Mouse (Mus musculus): Measurements from ENCODE around the gene Ncam2.
A peak's percentile ranks its signal among the peaks of the same experiment; 100 is the strongest.
"Not testable (repeated sequence)": the region's sequence is repeated elsewhere in the genome, so short reads cannot be mapped to it uniquely, and the experiment has no call there.

The Ncam2 gene

GRCm38 (mm10) chr16:81303806-81304205 lies 103.3 kb downstream of the Ncam2 start:
- DNase-seq (ENCODE audit: low spot score in 2 of 2) = no peak

DNA sequence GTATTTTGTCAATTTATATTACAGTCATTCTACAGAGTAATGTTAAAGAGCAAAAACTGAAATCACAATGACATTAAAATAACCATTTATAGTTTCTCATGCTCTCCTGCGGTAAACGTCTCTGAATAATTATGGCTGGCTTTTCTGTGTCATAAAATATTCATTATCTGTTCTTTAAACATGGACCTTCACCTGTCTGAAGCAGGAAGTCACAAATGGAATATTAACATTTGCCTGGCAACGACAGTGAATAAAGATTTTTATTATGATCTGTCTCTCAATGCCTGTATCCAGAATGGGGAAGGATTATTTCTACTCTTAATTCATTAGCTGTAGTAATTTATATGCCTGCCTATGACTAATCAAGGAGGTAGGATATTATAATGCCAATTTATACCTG lies 108.7 kb downstream of the Ncam2 start:
- DNase-seq (ENCODE audit: low spot score in 2 of 2) = no peak

DNA sequence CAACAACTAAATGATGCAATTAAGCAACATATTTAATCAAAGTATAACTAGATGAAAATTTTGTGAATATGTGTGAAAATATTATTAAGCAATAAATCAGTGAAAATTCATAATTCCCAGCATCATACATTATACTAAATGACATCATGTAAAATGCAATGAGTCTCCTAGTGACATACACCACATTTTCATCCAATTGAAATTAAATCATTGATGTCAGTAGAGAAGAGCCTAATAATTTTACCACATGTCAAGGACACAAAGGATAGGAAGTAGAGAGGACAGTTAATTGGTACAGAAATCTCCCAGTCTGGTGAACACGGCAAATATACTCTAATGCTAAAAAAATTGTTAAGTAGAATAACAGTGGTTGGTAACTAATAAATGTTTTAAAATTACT lies 118.5 kb downstream of the Ncam2 start:
- DNase-seq (ENCODE audit: low spot score in 2 of 2) = no peak

DNA sequence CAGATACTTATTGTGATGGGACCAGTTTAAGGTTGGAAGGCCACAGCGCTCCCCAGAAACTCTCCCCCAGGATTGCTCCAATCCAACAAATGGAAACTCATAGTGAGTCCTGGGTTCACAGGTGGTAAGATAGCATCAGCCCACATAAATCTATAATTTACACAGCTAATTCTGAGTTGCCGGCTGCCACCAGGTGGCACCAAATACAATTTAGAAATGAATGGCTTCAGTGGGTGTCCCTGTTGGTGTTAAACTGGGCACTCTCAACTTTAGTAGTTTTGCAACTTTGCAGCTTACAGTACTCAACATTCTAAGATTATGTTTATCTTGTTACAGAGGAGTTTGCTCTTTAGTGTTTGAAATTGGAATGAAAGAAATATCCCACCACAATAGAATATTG lies 130.0 kb downstream of the Ncam2 start:
- DNase-seq (ENCODE audit: low spot score in 2 of 2) = peak in 1 of 2 experiments; percentile 5

- no peak for DNase-seq (ENCODE audit: low spot score in 2 of 2)
Observed at GRCm38 (mm10) chr16:81365901-81366300, 165.4 kb downstream of the Ncam2 start.

- DNase-seq (ENCODE audit: low spot score in 2 of 2) = no peak
Observed at GRCm38 (mm10) chr16:81374234-81374633, 173.7 kb downstream of the Ncam2 start.

DNA sequence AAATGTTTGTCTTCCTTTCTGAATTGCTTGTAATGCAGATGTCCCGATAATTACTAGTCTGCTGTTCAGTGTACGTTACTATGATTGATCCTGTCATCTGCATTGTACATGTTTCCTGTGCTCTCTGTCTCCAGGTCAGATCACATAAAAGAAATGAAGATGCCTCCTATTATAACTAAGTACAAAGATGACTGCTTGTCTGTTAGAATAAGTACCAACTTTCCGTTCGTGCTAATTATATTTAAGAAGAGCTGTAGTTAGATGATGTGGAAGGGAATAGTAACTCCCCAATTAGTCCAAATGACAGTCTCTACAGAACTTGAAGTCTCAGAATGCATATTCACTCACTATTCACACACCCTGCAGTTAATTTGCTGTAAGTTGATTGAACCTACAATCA lies 179.9 kb downstream of the Ncam2 start:
- DNase-seq (ENCODE audit: low spot score in 2 of 2) = no peak

GRCm38 (mm10) chr16:81388646-81389045 lies 188.1 kb downstream of the Ncam2 start:
- DNase-seq (ENCODE audit: low spot score in 2 of 2) = no peak

- no peak for DNase-seq (ENCODE audit: low spot score in 2 of 2)
Observed at GRCm38 (mm10) chr16:81434559-81434958, 234.1 kb downstream of the Ncam2 start.

- no peak for DNase-seq (ENCODE audit: low spot score in 2 of 2)
Observed at GRCm38 (mm10) chr16:81437091-81437867, 236.8 kb downstream of the Ncam2 start.

GRCm38 (mm10) chr16:81437868-81438249 lies 237.4 kb downstream of the Ncam2 start:
- no peak for DNase-seq (ENCODE audit: low spot score in 2 of 2)

- DNase-seq (ENCODE audit: low spot score in 2 of 2) = no peak
Observed at GRCm38 (mm10) chr16:81450851-81451250, 250.4 kb downstream of the Ncam2 start.

DNA sequence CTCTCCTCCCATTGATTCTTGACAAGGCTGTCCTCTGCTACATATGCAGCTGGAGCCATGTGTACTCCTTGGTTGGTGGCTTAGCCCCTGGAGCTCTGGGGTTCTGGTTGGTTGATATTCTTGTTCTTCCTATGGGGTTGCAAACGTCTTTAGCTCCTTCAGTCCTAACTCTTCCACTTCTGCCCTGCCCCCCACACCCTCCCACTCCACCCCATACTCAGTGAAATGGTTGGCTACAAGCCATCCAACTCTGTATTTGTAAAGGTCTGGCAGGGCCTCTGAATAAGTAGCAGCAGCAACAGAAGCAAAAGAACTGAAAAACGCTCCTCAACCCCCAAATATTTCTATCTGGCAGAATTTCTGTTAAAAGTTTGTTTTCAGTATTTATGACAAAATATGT lies 252.5 kb downstream of the Ncam2 start:
- no peak for DNase-seq (ENCODE audit: low spot score in 2 of 2)

DNA sequence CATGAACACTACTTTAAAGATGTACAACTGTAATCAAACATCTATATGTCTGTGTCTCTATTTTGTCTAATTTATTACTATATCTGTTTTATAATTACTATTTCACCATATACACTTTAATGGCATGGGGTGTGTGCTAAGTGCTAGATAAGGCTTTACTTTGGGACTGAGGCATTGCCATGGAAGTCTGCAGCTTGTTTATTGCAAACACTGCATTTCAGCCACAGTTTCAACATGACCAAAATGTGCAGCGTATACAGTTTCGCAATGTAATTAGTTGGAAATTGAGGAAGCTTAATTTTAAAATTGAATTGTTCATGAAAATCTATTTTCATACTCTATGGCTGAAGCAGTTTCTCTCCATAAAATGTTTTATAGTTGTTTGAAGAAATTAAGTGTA lies 254.0 kb downstream of the Ncam2 start:
- DNase-seq (ENCODE audit: low spot score in 2 of 2) = no peak

DNA sequence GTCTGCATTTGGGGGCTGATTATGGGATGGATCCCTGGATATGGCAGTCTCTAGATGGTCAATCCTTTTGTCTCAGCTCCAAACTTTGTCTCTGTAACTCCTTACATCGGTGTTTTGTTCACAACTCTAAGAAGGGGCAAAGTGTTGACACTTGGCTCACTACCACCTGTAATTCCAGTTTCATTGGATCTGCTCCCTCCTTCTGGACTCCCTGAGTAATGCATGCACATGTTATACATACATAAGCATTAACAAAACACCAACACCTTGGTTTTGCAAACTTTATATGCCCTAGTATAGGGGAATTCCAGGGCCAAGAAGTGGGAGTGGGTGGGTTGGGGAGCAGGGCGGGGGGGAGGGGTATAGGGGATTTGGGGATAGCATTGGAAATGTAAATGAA lies 262.2 kb downstream of the Ncam2 start:
- not testable (repeated sequence) for DNase-seq (ENCODE audit: low spot score in 2 of 2)

DNA sequence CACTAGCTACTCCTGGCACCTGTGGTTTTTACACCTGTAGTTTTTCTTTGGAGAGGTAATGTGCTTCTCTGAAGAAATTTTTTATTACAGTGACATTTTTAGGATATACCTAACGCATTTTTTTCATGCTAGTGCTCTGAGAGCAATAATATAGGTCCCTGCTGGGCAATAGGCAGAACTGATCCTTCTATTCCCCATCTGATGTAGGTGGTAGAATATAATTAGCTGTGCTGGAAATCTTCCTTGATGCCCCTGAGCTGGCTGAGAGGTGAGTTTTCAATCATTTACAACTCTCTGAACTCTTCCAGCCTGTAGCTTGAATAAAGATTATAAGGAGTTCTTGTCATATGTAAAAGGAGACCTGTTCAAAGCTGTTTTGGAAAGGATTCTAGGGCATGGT lies 272.4 kb downstream of the Ncam2 start:
- DNase-seq (ENCODE audit: low spot score in 2 of 2) = no peak

DNA sequence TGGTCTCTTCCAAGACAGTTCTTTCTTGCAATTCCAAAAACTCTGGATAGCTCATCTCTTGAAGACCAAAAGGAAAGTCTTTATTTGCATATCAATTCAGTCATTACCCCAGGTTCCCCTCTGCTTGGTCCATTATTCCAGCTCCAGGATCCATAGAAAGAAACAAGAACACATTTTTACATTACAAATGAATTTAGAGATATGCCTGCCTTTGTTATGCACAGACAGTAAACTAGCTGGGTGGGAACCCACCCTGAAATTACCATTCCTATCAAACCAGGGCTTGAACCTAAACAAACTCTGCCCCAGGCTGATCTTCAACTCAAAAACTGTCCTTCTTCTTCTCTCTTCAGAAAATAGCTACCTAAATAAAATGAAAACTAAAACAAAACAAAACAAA lies 280.6 kb downstream of the Ncam2 start:
- DNase-seq (ENCODE audit: low spot score in 2 of 2) = no peak

DNA sequence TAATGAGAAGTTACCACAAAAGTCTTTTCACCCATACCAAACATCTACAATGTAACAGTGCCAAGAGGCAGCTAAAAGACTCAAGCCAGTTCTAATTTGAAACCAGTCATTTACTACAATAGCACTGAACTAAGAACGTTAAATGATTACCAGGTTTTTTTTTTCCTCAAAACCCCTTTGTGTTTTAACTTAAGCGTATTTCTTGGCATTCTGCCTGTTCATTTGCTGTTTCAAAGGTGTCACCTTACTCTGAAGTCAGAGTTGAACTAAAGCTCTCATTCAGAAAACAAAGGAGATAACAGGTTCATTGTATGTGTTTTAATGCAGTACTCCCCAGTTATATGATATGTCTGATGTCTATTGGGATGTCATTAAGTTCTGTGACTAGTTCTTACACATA lies 295.6 kb downstream of the Ncam2 start:
- no peak for DNase-seq (ENCODE audit: low spot score in 2 of 2)

DNA sequence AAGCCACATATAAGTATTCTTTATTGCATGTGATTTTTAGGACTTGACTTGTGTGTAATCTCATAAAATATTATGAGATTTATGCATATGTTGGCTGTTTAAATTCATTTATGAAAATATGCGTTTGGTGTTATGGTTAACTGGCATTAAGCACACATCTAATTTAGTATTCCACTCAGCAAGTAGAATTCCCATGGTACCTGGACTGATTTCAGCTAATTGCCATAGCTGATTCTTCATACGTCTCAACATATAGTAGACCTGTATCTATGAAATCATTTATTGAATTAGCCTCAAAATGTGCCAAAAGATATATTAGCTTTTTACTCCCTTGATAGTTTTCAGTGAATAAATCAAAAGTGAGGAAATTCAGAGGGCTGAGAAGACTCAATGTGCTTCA lies 302.1 kb downstream of the Ncam2 start:
- no peak for DNase-seq (ENCODE audit: low spot score in 2 of 2)

DNA sequence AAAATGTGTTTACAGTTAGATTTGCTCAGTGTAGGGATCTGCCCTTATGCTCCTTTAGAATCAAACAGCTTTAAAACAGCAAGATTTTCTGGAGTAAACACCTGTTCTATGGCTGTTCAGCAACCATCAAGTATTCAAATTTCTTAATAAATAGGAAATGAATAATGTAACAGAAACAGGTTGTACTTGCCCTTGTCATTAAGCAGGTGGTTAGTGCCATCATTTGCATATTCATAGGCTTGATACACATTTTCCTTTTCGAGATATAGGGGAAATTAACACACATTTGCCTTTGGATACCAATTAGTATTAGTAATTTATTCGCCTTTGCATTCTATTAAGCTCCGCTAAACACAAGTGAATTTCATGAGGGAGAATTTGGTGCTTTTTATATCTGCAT lies 335.7 kb downstream of the Ncam2 start:
- no peak for DNase-seq (ENCODE audit: low spot score in 2 of 2)

DNA sequence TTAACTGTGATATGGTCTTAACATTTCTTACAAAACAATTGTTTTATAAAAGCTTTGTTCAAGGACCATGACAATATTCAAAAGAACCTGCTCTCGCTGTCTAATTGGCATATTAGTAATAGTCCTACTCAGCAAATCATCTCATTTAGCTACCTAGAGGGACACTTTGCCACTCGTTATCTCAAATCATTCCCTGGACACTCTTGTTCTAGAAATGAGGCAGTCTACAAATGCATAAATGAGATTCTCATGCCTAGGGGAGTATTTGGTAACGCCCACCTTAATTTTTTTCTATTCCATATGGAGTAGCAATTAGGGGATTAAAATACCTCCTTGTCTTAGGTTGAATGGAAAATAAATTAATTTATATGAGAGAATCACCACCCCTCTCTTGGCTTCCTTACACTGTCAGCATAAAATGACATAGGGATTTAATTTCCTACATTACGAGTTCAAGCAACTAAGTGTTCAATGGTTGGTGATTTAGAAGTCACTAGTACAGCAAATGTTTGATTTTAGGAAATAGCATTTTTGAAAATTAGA lies 387.1 kb downstream of the Ncam2 start:
- no peak for DNase-seq (ENCODE audit: low spot score in 2 of 2)

GRCm38 (mm10) chr16:81623276-81623675 lies 422.8 kb downstream of the Ncam2 start:
- DNase-seq (ENCODE audit: low spot score in 2 of 2) = no peak

- no peak for DNase-seq (ENCODE audit: low spot score in 2 of 2)
Observed at GRCm38 (mm10) chr16:81623776-81624175, 423.3 kb downstream of the Ncam2 start.

DNA sequence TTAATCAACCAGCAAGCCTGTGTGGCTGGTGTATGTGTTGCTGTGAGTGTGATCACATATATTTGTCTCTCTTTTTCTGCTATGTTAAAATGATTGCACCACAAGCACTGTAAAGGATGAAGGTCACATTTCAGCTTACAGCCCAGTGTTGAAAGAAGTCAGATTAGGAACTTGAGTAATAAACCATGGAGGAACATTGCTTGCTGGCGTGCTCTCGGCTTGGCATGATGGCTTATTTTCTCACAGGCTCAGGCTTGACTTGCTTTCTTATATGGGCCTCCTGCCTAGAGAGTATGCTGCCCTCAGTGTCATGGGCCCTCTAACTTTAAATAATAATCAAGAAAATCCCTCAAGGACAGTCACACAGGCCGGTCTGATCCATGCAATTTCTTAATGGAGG lies 449.8 kb downstream of the Ncam2 start:
- no peak for DNase-seq (ENCODE audit: low spot score in 2 of 2)
